Mouse (Mus musculus) heart, postnatal 4 days (tissue): ENCODE results near the gene Zfp786. TPM values are rescaled to one million over a fixed set of nuclear protein-coding genes. Genes with fewer than 3 reads are reported as not detected.
"Not testable (repeated sequence)": the region's sequence is repeated elsewhere in the genome, so short reads cannot be mapped to it uniquely, and the experiment has no call there.

ENCODE experiments used
- DNase-seq: peaks from one replicate; pipeline ENCODE4 v3.0.0; 2021
- microRNA-seq, 2 experiments: library from miRNA; unstranded; fragments of <30 nt; microRNA quantifications; one replicate each; pipeline ENCODE4 v1.2.0; 2021 to 2022
- total RNA-seq, 2 experiments: library from RNA; stranded (reverse); gene quantifications; 2 replicates each; pipeline ENCODE4 v1.2.3; 2021

The Zfp786 gene
- total RNA-seq, 2 experiments from 2014 or later: 1.1 to 1.7 TPM

DNA sequence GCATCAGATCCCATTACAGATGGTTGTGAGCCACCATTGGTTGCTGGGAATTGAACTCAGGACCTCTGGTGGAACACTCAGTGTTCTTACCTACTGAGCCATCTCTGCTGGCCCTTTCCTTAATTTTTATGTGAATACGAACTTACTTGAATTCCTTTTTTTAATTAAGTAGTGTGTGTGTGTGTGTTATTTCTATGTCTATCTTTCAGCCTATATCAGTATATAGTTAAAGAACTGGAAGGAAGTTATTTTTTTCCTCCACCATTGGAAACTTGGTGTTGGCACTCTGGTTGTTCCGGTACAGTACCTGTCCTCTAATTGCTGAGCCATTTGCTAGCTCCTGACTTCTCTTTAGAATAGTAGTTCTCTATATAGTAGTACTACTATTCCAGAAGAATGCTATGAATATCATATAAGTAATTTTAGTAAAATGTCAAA lies 50.1 kb downstream of the Zfp786 start:
- no peak for DNase-seq

DNA sequence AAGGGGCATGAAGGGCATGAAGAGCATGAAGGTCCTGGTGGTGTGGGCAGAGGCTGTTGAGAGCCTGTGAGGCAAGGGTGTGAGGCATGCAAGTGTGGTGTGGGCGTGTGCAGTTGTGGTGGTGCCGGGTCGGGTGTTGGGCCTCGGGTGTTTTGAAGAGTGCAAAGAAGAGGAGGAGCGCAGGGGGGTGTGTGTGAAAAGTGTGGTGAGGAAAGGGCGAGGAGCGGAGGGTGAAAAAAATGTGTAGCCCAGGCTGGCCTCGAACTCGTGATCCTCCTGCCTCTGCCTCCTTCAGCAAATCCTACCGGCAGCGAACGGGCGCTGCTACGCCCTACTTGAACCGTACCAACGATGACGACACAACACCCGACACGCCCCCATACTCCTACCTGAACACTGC lies 58.9 kb downstream of the Zfp786 start:
- DNase-seq: not testable (repeated sequence)

DNA sequence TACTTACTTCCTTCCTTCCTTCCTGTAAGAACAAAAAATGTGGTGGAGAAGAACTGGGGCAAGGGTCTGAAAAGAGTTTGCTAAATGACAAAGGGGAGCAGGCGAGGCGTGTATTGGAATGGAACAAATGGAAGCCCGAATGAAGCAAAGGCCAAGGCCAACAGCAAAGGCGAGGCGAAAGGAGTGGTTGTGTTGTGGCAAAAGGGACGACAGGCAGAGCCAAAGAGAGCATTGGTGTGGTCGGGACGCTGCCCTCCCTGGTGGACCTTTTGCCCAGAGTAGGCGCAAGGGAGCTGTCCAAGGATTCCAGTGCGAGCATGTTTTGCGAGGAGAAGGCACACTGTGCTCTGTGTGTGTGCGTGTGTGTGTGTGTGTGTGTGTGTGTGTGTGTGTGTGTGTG lies 59.6 kb downstream of the Zfp786 start:
- DNase-seq: not testable (repeated sequence)

DNA sequence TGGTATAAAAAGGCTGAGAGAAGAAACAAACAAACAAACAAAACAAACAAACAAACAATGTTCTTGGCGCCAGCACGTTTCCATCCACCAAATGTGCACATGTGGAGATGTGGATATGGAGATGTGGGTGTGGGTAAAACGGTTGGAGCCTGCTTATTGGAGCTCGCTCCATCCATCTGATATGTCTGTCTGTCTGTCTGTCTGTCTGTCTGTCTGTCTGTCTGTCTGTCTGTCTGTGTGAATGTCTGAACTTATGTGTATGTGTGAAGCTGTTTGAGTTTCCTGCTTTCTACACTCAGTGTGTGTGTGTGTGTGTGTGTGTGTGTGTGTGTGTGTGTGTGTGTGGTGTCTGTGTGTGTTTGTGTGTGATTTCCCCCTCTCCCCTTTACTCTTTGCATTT lies 60.8 kb downstream of the Zfp786 start:
- DNase-seq: not testable (repeated sequence)

Small RNAs within 50 kb of the gene (microRNA-seq; reads per million reads assigned to microRNA genes)
- gene Mir704: 0.20 to 0.35 reads per million in 2 experiments

Other genes starting within 250 kb of the Zfp786 start
- gene Ezh2, start 235.5 kb downstream of the Zfp786 start, total RNA-seq: 10 to 100 TPM; 73.5 to 81.2 TPM
- 10 to 100 TPM; 65.1 to 69.8 TPM for gene Pdia4, start 17.4 kb downstream of the Zfp786 start, total RNA-seq
- 1 to 10 TPM; 7.4 to 7.7 TPM for gene Zfp398, start 4.8 kb upstream of the Zfp786 start, total RNA-seq
- gene Zfp282, start 46.3 kb upstream of the Zfp786 start, total RNA-seq: 10 to 100 TPM; 10.1 to 10.4 TPM
- gene Zfp212, start 89.6 kb upstream of the Zfp786 start, total RNA-seq: 10 to 100 TPM; 12.1 TPM
- gene Zfp956, start 122.5 kb upstream of the Zfp786 start, total RNA-seq: 1 to 10 TPM; 1.5 to 2.2 TPM
- 10 to 100 TPM; 19.7 to 21.0 TPM for gene Zfp777, start 218.0 kb upstream of the Zfp786 start, total RNA-seq